Mouse (Mus musculus) adrenal gland (tissue): ENCODE measurements around the gene Pakap.
"Not testable (repeated sequence)": the region's sequence is repeated elsewhere in the genome, so short reads cannot be mapped to it uniquely, and the experiment has no call there.

Experiments used
- intact Hi-C: fragments of 180-260 bp; cut with DNase I; formaldehyde crosslinking; loops from one replicate; pipeline ENCODE4 v1.15.1; 2025

Gene Pakap

GRCm38 (mm10) chr4:57861856-57862255 is 293.9 kb downstream of the Pakap start:
- intact Hi-C loops, result no loop called here

GRCm38 (mm10) chr4:57862269-57862986 is 294.4 kb downstream of the Pakap start:
- intact Hi-C loops, result no loop called here

GRCm38 (mm10) chr4:57866088-57866487 is 298.1 kb downstream of the Pakap start:
- intact Hi-C loops, result no loop called here

GRCm38 (mm10) chr4:57866990-57867389 is 299.0 kb downstream of the Pakap start:
- intact Hi-C loops, result no loop called here

- intact Hi-C loops, result no loop called here
These were observed 299.5 kb downstream of the Pakap start for GRCm38 (mm10) chr4:57867454-57867853.

- intact Hi-C loops, result no loop called here
These were observed 311.2 kb downstream of the Pakap start for GRCm38 (mm10) chr4:57879137-57879536.

GRCm38 (mm10) chr4:57879804-57880357 is 311.9 kb downstream of the Pakap start:
- intact Hi-C loops, result loop anchor here (5.0 kb wide), 3 partner anchors 33 to 208 kb away; no protein-coding TSS in a partner anchor

GRCm38 (mm10) chr4:57883520-57884421 is 315.8 kb downstream of the Pakap start:
- intact Hi-C loops, result loop anchor here (5.0 kb wide), 3 partner anchors 36 to 211 kb away; no protein-coding TSS in a partner anchor

GRCm38 (mm10) chr4:57884511-57884910 is 316.5 kb downstream of the Pakap start:
- intact Hi-C loops, result loop anchor here (5.0 kb wide), 3 partner anchors 37 to 212 kb away; no protein-coding TSS in a partner anchor

- intact Hi-C loops, result no loop called here
These were observed 317.2 kb downstream of the Pakap start for GRCm38 (mm10) chr4:57885186-57885585.

- intact Hi-C loops, result no loop called here
These were observed 318.3 kb downstream of the Pakap start for GRCm38 (mm10) chr4:57886066-57886887.

GRCm38 (mm10) chr4:57886888-57887230 is 318.9 kb downstream of the Pakap start:
- intact Hi-C loops, result no loop called here

GRCm38 (mm10) chr4:57888246-57888645 is 320.3 kb downstream of the Pakap start:
- intact Hi-C loops, result no loop called here

GRCm38 (mm10) chr4:57888978-57889377 is 321.0 kb downstream of the Pakap start:
- intact Hi-C loops, result not testable (repeated sequence)

GRCm38 (mm10) chr4:57889773-57890172 is 321.8 kb downstream of the Pakap start:
- intact Hi-C loops, result no loop called here

- intact Hi-C loops, result no loop called here
These were observed 324.1 kb downstream of the Pakap start for GRCm38 (mm10) chr4:57892001-57892586.

- intact Hi-C loops, result no loop called here
These were observed 327.2 kb downstream of the Pakap start for GRCm38 (mm10) chr4:57895140-57895539.

GRCm38 (mm10) chr4:57895902-57896301 is 327.9 kb downstream of the Pakap start:
- intact Hi-C loops, result no loop called here

GRCm38 (mm10) chr4:57896631-57897030 is 328.7 kb downstream of the Pakap start:
- intact Hi-C loops, result no loop called here

- intact Hi-C loops, result loop anchor here (5.0 to 10.0 kb wide), 4 partner anchors 176 to 456 kb away; no protein-coding TSS in a partner anchor
These were observed 333.2 kb downstream of the Pakap start for GRCm38 (mm10) chr4:57901210-57901609.
